Mouse (Mus musculus) limb, embryonic 15.5 days (tissue): ENCODE measurements around the gene Gne. TPM values are rescaled to one million over a fixed set of nuclear protein-coding genes. Genes with fewer than 3 reads are reported as not detected.
A peak's percentile ranks its signal among the peaks of the same experiment; 100 is the strongest.

Source experiments
- ATAC-seq: fragments of 200-750 bp; cut with Nextera tagmentation; 2 replicates; pipeline ENCODE4 v1.8.0; 2017; ENCODE audit warnings: low read depth, moderate TSS enrichment; ENCODE audit not compliant: insufficient number of reproducible peaks, low FRiP score, low TSS enrichment
- H3K27ac ChIP-seq: fragments of 300-500 bp; sonication (generic); 2 replicates; pipeline ENCODE4 v1.5.1; 2015; ENCODE audit warnings: moderate library complexity, mild to moderate bottlenecking, inconsistent platforms
- H3K27me3 ChIP-seq: fragments of 300-500 bp; sonication (generic); 2 replicates; pipeline ENCODE4 v1.6.1; 2015; ENCODE audit warnings: inconsistent platforms
- H3K36me3 ChIP-seq: fragments of 300-500 bp; sonication (generic); 2 replicates; pipeline ENCODE4 v1.6.1; 2015; ENCODE audit warnings: inconsistent platforms
- H3K4me1 ChIP-seq: fragments of 300-500 bp; sonication (generic); 2 replicates; pipeline ENCODE4 v1.6.1; 2015; ENCODE audit warnings: inconsistent platforms
- H3K4me2 ChIP-seq: fragments of 300-500 bp; sonication (generic); 2 replicates; pipeline ENCODE4 v1.6.1; 2015; ENCODE audit warnings: mild to moderate bottlenecking, inconsistent platforms
- H3K4me3 ChIP-seq: fragments of 300-500 bp; sonication (generic); 2 replicates; pipeline ENCODE4 v1.5.1; 2015; ENCODE audit warnings: mild to moderate bottlenecking, inconsistent platforms
- H3K9ac ChIP-seq: fragments of 300-500 bp; sonication (generic); 2 replicates; pipeline ENCODE4 v1.6.1; 2015; ENCODE audit warnings: inconsistent platforms
- H3K9me3 ChIP-seq: fragments of 300-500 bp; sonication (generic); 2 replicates; pipeline ENCODE4 v1.6.1; 2016; ENCODE audit warnings: inconsistent platforms
- WGBS: fragments of 180-500 bp; shearing (Covaris S2); methylation state at CpG from one replicate; pipeline ENCODE4 v1.1.7; 2015; 5-methylcytosine and 5-hydroxymethylcytosine counted together
- polyA plus RNA-seq: library from polyadenylated mRNA; unstranded; fragments of >200 nt; fragmentation: Nextera tagmentation; extraction: Ambion mirVana; gene quantifications from 2 replicates; pipeline ENCODE4 v1.2.1, GENCODE M21; 2015

Gene Gne
- polyA plus RNA-seq, 1 experiment from 2014 or later, result 26.2 TPM

- Histone ChIP-seq H3K4me2 (no peak overlapping the region), H3K27ac (no peak overlapping the region), H3K36me3 (peaks cover 32% of the 10 kb centered on the region), H3K9me3 (no peaks in the 10 kb centered on the region), H3K9ac (no peak overlapping the region), H3K4me3 (no peak overlapping the region), H3K4me1 (peaks cover 23% of the 10 kb centered on the region), H3K27me3 (no peaks in the 10 kb centered on the region)
- WGBS, result 87% methylated on average over 4 of the region's 4 CpGs
- no peak for ATAC-seq
Observed at GRCm38 (mm10) chr4:44016071-44016470, 67.9 kb downstream of the Gne start.

GRCm38 (mm10) chr4:44013391-44014070, 70.4 kb downstream of the Gne start:
- peak overlapping the region; percentile 98 for H3K9ac ChIP-seq
- H3K27ac ChIP-seq, result no peak overlapping the region
- peaks cover 6% of the 10 kb centered on the region for H3K36me3 ChIP-seq
- H3K4me1 ChIP-seq, result peaks cover 23% of the 10 kb centered on the region
- H3K9me3 ChIP-seq, result no peaks in the 10 kb centered on the region
- ATAC-seq, result no peak
- peak overlapping the region; percentile 97 for H3K4me3 ChIP-seq
- 26% methylated on average over 11 of the region's 11 CpGs for WGBS
- H3K27me3 ChIP-seq, result no peaks in the 10 kb centered on the region
- peak overlapping the region; percentile 80 for H3K4me2 ChIP-seq

- peak overlapping the region; percentile 97 for H3K4me3 ChIP-seq
- peak overlapping the region; percentile 98 for H3K9ac ChIP-seq
- under 1% methylated on average over 77 of the region's 77 CpGs for WGBS
- H3K36me3 ChIP-seq, result 0 out of 2 replicates have a peak, but pooled peaks cover 3% of the 10 kb centered on the region
- peak overlapping the region; percentile 80 for H3K4me2 ChIP-seq
- no peaks in the 10 kb centered on the region for H3K27me3 ChIP-seq
- H3K9me3 ChIP-seq, result no peaks in the 10 kb centered on the region
- ATAC-seq, result peak; percentile 95
- peak overlapping the region; percentile 76 for H3K27ac ChIP-seq
- H3K4me1 ChIP-seq, result peaks cover 23% of the 10 kb centered on the region
Observed at GRCm38 (mm10) chr4:44012376-44013367, 71.3 kb downstream of the Gne start.

DNA sequence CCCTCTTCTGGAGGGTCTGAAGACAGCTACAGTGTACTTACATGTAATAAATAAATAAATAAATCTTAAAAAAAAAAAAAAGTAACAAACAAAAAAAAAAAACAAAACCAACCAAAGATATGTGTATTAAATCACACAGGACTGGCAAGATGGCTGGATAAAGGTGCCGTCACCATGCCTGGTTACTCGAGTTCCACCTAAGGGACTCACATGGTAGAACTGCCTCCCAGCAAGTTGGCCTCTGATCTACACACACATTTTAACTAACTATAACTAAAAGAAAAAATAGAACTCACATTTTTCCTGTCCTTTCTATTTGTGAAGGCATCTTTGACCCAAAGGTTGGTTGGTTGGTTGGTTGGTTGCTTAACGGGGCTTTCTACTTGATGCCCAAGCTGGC, 72.2 kb downstream of the Gne start:
- Histone ChIP-seq H3K9me3 (no peaks in the 10 kb centered on the region), H3K27ac (no peak overlapping the region), H3K36me3 (0 out of 2 replicates have a peak, but pooled peaks cover 3% of the 10 kb centered on the region), H3K27me3 (no peaks in the 10 kb centered on the region), H3K9ac (peak overlapping the region; percentile 51; the same call in 1 of the 2 replicates), H3K4me2 (peak overlapping the region; percentile 80), H3K4me3 (peak overlapping the region; percentile 97), H3K4me1 (peaks cover 23% of the 10 kb centered on the region)
- 80% methylated on average over 3 of the region's 3 CpGs for WGBS
- no peak for ATAC-seq

DNA sequence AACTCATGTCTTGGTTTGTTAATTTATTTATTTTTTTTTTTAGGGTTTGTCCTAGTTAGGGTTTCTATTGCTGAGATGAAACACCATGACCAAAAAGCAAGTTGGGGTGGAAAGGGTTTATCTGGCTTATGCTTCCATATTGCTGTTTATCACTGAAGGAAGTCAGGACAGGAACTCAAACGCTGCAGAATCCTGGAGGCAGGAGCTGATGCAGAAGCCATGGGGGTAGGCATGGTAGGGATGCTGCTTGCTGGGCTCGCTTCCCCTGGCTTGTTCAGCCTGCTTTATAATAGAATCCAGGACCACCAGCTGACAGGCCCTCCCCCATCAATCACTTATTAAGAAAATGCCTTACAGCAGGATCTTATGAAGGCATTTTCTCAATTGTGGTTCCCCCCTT, 73.1 kb downstream of the Gne start:
- Histone ChIP-seq H3K4me3 (no peak overlapping the region), H3K4me1 (peaks cover 23% of the 10 kb centered on the region), H3K36me3 (0 out of 2 replicates have a peak, but pooled peaks cover 3% of the 10 kb centered on the region), H3K9ac (no peak overlapping the region), H3K27me3 (no peaks in the 10 kb centered on the region), H3K27ac (no peak overlapping the region), H3K9me3 (no peaks in the 10 kb centered on the region), H3K4me2 (no peak overlapping the region)
- WGBS, result 46% methylated on average over 2 of the region's 2 CpGs
- no peak for ATAC-seq

DNA sequence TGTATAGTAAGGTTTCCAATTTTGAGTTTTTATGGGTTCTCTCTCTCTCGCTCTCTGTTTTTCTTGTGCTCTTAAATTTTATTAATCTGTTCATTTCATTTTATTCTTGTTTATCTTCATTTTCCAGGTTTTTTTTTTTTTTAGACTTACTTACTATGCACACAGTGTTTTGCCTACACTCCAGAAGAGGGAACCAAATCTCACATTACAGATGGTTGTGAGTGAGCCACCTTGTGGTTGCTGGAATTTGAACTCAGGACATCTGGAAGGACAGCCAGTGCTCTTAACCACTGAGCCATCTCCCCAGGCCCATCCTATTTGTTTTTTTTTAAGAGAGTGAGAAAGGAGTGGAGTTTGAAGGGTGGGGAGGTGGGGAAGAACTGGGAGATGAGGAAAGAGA, 73.8 kb downstream of the Gne start:
- Histone ChIP-seq H3K4me2 (no peak overlapping the region), H3K27me3 (no peaks in the 10 kb centered on the region), H3K9me3 (no peaks in the 10 kb centered on the region), H3K36me3 (0 out of 2 replicates have a peak, but pooled peaks cover 3% of the 10 kb centered on the region), H3K27ac (no peak overlapping the region), H3K4me3 (no peak overlapping the region), H3K4me1 (peaks cover 21% of the 10 kb centered on the region), H3K9ac (no peak overlapping the region)
- WGBS, result 90% methylated on average over 1 of the region's 1 CpGs
- no peak for ATAC-seq

- no peak for ATAC-seq
- no peak overlapping the region for H3K4me2 ChIP-seq
- H3K4me3 ChIP-seq, result no peak overlapping the region
- H3K9me3 ChIP-seq, result no peaks in the 10 kb centered on the region
- WGBS, result 61% methylated on average over 3 of the region's 3 CpGs
- no peak overlapping the region for H3K27ac ChIP-seq
- no peaks in the 10 kb centered on the region for H3K27me3 ChIP-seq
- no peaks in the 10 kb centered on the region for H3K36me3 ChIP-seq
- H3K9ac ChIP-seq, result no peak overlapping the region
- no peaks in the 10 kb centered on the region for H3K4me1 ChIP-seq
Observed at GRCm38 (mm10) chr4:44004623-44005409, 79.2 kb downstream of the Gne start.

DNA sequence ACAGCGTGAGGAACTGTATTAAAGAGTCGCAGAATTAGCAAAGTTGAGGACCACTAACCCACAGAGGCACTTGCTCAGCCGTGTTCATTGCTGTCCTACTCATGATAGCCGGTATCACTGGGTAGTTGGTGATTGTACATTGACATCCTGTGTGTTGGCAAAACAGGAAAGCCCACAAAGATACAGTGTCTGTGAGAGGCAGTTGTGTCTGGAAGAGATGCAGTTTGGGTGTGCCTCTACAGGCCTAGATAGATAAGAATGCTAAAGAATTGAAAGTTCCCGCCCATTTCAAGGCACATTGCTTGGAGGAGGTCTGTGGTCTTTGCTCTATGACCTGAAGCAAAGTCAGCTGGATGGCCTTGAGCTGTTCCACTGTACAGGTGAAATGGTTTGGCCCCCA, 79.9 kb downstream of the Gne start, which contains the start of gene Clta:
TSS of gene Clta (plus strand) at position 327 of the 400 bp plus-strand sequence.
- H3K9ac ChIP-seq, result no peak within 1 kb of the TSS
- H3K4me1 ChIP-seq, result no peaks in the 10 kb centered on the region
- no peak within 1 kb of the TSS for H3K4me3 ChIP-seq
- WGBS, result 91% methylated on average over 5 of the region's 5 CpGs
- H3K4me2 ChIP-seq, result no peak within 1 kb of the TSS
- ATAC-seq, result no peak
- H3K36me3 ChIP-seq, result no peaks in the 10 kb centered on the region
- H3K27ac ChIP-seq, result no peak within 1 kb of the TSS
- H3K9me3 ChIP-seq, result no peaks in the 10 kb centered on the region
- H3K27me3 ChIP-seq, result no peaks in the 10 kb centered on the region

GRCm38 (mm10) chr4:44003622-44004021, 80.4 kb downstream of the Gne start:
- Histone ChIP-seq H3K27me3 (no peaks in the 10 kb centered on the region), H3K9me3 (no peaks in the 10 kb centered on the region), H3K4me3 (no peak overlapping the region), H3K36me3 (no peaks in the 10 kb centered on the region), H3K4me1 (no peaks in the 10 kb centered on the region), H3K27ac (no peak overlapping the region), H3K9ac (no peak overlapping the region), H3K4me2 (no peak overlapping the region)
- no peak for ATAC-seq
- WGBS, result 83% methylated on average over 6 of the region's 6 CpGs

DNA sequence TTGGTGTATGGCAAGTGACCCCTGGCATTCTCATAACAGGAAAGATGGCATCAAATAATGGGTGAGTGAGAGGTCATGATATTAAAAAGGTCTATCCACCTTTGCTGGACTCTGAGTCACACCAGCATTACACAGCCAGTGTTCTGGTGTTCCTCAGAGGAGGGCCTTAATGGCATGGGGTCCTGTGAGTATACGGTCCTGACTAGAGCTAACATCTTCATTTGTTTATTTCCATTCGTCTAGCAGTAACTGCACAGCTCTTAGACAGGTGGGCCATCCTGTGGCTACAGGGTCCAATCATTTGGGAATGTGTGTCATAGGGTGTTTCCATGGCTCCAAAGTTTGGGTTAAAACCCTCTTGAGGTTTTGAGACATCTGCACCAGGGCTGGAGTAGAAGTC, 89.6 kb downstream of the Gne start:
- Histone ChIP-seq H3K4me2 (no peak overlapping the region), H3K4me1 (no peaks in the 10 kb centered on the region), H3K9me3 (no peaks in the 10 kb centered on the region), H3K4me3 (no peak overlapping the region), H3K9ac (no peak overlapping the region), H3K36me3 (no peaks in the 10 kb centered on the region), H3K27ac (no peak overlapping the region), H3K27me3 (no peaks in the 10 kb centered on the region)
- ATAC-seq, result no peak
- 62% methylated on average over 2 of the region's 2 CpGs for WGBS

DNA sequence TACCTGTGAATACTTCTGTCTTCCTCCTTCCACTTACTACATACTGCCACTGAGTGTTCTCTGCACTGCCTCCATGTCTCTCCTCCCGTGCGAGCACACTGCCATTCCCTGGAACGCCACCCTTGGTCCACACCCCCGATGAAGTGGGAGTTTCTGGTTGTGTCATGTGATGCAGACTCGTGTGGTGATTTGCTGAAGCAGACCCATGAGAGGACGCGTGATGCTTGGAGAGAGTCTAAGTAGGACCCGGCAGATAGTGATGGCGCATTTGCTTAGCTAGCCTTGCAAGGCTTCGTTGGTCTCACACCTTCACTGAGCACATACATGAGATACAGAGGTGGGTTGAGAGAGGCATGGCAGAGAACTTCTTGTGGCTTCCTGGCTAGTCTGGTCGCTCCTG, 90.9 kb downstream of the Gne start:
- no peaks in the 10 kb centered on the region for H3K36me3 ChIP-seq
- H3K27me3 ChIP-seq, result no peaks in the 10 kb centered on the region
- H3K4me3 ChIP-seq, result no peak overlapping the region
- no peak overlapping the region for H3K27ac ChIP-seq
- no peak for ATAC-seq
- no peak overlapping the region for H3K9ac ChIP-seq
- H3K4me2 ChIP-seq, result no peak overlapping the region
- H3K9me3 ChIP-seq, result no peaks in the 10 kb centered on the region
- no peaks in the 10 kb centered on the region for H3K4me1 ChIP-seq
- WGBS, result 89% methylated on average over 11 of the region's 11 CpGs
